Mouse (Mus musculus): Measurements from ENCODE around the gene Gfra1.

Gfra1 gene

DNA sequence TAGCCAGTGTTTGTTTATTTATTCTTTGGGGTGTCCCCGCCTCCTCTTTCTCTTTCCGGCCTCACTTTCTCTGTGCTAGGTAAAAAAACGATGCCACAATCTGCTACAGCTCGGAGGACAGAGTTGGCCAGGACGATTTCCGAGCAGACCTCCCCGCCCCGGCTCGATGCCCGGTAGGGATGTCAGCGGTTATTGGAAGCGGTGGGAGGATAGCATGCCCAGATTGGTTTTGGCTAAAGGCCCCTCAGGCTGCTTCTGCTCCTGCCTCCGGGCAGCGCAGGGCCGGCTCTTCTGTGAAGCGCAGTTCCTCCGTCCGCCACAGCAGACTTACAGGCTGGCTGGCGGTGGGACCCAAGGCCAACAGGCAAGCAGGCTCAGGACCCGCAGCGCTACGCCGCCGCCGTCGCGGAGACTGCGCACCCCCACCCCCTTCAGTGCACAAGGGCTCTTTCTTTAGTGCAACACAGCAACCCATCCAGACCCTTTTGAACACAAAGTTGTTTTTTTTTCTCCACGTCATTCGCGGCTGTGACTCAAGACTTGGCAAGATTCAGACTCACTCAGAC lies at the start of gene Gfra1:
Gene Gfra1 (minus strand): TSS at position 414 of the 566 bp plus-strand sequence.
- peak; percentile 50 for DNase-seq

DNA sequence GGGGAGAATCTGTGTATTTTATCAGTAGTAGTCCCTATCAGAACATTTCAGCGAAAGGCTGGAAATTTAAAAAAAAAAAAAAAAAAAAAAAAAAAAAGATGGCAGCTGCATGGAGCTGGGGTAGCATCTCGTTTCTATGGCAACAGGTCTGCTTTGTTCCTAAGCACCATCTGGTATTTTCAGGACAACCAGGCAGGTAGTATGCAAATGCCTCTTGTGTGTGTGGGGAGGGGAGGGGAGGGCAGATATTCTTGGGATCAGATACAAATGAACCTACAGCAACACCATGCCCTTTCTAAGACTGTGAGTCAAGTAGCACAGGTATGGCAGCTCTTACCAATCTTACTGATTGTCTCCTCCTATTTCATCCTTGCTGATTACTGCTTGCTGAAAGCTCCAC lies 44.3 kb upstream of the Gfra1 start:
- DNase-seq: no peak

DNA sequence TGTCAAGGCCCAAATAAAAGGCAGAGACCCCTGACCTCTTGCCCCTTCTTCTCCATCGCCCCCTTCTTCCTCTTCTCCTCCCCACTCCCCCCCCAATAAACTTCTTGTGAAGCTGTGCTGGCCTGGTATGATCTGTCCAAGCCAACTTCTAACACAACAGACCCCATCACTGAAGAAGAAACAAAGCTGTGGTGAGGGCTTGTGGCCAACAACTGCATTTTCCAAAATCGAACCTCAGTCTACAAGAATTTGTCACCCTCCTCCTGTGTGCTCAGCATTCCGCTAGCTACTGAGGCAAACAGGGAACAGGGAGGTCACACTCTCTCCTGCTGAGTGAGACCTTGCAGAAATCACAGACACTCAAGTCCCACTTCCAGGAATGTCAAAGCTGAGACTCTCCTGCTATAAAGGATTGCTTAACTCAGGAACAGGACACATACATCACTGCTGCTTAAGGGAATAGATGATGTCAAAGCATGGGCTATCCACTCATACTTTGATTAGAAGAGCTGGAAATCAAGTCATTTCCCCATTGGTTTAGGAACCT lies 43.8 kb upstream of the Gfra1 start:
- DNase-seq: no peak

DNA sequence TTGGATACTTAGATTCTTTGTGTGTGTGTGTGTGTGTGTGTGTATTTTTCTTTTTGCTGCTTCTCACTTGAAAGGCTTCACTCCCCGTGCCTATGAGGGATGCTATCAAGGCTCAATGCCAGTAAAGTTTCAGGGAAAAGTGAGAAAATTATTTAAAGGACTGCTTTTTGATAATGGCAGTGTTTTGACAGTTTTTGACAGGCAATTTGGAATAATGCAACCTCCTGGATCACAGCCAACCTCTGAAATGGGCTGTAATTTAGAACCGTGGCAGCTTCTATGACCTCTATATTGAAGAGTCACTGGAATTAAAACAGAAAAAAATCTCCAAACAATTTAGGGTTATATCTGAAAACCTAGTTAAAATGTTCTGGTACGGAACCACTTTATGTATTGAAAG lies 41.4 kb upstream of the Gfra1 start:
- no peak for DNase-seq

DNA sequence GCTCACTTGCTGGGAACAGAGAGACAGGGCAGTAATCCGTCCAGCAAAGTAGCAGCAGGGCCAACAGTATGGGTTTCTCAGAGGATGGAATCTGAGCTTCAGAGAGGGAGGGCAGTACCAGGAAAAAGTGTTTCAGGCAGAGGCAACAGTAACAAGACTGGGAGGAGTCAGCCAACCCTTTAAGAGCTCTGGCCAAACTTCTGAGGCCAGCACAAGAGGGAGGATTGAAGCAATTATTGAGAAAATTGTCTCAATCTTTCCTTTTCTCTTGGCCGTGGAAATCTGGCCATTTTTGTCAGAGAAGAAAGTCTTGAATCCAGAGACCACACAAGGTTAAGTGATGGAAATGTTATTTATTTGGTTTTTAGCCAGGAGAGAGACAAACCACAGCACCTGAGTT lies 31.0 kb upstream of the Gfra1 start:
- DNase-seq: no peak

DNA sequence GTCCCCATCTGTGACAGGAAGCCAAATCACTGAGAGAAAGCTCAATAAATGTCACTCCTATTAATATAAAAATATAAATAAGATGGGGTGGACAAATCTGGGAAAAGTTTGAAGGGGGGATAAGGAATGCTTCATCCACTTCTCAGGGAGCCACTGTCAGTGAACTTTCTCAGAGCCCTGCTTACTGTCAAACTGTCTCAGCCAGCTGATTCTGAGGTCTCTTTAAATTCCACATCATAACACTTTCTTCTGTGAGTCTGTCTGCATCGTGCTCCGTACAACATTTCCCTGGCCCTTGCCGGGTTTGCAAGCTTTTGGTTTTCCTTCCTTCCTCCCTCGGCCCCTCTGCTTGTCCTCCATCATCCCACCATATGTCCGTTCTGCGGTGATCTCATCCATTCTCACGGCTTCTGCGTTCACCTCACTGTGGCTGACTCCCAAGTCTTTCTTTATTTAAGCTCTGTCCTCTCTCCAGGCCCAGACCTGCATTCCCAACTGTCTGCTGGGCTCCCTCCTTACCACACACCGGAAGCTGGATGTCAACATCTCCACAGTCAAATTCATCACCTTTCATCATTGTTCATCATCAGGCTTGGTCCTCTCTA lies 26.8 kb upstream of the Gfra1 start:
- DNase-seq: no peak

DNA sequence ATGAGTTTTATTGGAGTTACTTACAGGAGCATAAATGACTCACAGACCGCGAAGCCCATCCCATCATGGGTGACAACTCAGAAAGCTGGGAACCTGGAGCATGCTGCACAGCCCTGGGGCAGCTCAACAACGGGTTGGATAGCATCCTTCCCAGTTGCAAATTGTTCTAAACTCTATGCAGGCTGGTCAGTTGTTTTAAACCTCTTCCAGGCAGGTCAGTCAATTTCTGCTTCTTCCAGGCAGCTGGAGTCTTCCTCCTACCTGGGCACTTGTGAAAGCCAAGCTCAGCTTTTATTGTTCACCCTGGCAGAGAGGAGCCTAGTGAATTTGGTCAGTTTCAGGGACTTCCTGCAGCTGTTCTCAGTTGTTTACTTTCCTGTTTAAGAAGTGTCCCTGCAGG lies 18.5 kb upstream of the Gfra1 start:
- no peak for DNase-seq

DNA sequence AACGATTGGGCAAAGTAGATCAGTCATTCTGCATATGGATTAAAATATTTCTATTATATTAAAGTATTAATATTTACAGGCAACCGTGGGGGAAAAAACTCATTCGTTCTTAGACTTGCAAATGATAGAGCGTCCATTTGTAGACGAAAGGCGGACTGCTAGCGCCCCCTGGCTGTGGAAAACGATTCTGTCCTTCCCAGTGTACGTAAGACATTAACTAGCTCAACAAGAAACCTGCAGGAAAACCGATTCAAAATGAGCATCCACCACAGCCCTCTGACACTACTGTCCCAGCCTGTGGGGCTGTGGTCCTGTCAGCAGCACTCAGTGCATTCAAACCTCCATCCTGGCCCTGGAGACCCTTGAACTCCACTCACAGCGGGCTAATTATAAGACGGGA lies 13.7 kb upstream of the Gfra1 start:
- DNase-seq: peak; percentile 84

DNA sequence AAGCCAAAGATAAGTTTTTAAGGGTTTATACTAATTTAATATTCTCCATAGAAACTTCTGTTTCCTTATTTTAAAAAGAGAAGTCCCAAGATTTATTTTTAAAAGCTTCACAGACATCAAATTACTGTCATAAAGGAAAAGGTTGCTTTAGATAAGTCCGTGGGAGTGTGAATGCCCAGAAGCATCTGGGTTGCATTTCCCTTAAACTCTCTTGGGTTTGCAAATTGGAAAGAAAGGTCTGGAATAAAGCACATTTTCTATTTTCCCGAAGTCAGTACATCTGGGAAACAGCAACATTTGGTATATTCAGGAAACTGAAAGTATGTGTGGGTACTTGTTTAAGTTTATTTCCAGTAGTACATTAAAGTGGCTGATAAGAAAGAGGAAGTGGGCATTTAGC lies 12.6 kb upstream of the Gfra1 start:
- DNase-seq: no peak

DNA sequence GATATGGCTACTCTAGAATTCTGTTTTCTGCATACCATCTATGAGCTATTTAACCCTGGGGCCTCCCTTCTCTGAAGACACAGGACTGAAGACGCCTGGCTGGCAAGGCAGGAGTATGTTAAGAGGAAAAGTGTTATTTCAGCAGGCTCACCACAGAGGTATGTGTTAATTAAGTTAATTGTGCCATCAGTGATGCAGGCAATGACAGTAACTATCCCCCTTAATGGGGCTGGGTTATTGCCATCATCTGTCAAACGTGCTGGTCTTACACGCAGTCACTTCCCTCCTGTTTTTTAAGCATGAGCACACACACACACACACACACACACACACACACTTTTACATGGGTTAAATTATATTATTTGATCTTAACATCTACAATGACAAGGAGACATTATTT lies 8.0 kb upstream of the Gfra1 start:
- no peak for DNase-seq

DNA sequence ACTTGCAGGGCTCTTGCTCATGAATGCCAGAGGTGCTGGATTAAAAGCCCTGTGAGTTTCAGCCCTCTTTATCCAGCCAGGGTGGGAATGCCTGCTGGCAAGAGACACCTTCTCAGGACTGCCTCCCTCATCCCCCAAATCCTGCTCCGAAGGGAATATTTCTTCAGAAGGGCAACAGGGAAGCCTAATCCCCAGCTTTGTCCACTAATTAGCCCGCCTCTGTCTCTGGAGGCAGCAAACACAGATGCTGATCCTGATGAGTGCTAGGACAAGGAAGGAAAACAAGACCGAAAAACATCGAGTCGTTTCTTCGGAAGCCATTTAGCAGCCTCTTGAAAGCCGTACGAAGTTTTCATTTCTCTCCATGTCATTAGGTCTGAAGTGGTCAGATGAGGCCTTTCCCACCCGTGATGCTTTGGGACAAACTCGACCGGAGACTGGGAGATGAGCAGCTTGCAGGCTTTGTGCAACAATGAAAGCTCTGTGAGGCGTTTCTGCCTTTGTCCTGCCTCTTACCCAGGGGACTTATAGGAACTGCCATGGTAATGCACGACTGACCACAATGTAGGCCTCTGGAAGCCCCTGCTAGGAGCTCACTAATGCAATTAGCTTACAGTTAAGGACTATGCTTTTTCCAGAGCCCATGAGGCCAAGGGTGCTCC lies 4.8 kb upstream of the Gfra1 start:
- no peak for DNase-seq

DNA sequence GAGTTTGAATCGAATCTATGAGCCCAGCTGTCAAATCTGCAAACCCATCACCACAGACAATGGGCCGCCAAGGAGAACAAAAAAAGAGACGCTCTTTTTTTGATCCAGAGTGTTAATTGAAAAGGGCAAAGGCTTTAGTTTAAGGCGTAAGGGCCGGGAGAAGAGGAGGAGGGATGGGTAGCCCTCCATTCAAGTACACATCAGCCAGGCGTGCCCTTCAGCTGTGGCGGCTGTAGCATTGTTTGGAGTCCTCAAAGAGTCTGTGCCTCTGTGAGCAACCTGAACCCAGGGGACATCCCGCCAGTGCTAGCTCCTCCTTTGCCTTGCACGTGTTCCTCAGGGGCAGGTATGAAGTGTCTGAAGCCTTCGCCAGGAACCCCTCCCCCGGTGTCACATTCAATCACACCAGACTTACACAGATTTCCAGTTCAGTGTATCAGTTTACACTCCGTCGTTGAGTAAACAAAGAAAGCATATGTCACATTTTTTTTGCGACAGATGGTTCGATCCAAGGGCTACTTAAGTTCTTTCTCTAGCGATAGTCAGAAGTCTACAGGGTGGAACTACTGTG lies 867 bp upstream of the Gfra1 start:
- DNase-seq: peak; percentile 16

DNA sequence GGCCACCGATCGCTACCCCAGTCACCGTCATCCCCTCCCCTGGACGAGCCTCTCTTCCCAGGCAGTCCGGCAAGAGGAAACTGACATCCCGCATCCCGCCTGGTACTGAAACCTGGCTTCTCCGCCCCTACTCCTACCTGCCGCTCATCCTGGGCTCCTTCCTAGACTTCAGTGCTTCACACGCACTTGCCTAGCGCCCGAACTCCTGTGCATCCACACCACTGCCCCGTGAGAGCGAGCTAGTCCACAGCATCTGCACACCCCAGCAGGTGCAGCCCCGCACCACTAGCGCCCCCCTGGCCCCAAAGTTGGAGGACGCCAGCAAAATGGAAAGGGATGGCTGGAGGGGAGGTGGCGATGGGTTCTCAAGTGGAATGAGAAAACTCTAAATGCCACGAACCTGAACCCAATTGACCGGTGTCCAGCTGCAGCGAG lies 631 bp downstream of the Gfra1 start:
- peak; percentile 74 for DNase-seq

DNA sequence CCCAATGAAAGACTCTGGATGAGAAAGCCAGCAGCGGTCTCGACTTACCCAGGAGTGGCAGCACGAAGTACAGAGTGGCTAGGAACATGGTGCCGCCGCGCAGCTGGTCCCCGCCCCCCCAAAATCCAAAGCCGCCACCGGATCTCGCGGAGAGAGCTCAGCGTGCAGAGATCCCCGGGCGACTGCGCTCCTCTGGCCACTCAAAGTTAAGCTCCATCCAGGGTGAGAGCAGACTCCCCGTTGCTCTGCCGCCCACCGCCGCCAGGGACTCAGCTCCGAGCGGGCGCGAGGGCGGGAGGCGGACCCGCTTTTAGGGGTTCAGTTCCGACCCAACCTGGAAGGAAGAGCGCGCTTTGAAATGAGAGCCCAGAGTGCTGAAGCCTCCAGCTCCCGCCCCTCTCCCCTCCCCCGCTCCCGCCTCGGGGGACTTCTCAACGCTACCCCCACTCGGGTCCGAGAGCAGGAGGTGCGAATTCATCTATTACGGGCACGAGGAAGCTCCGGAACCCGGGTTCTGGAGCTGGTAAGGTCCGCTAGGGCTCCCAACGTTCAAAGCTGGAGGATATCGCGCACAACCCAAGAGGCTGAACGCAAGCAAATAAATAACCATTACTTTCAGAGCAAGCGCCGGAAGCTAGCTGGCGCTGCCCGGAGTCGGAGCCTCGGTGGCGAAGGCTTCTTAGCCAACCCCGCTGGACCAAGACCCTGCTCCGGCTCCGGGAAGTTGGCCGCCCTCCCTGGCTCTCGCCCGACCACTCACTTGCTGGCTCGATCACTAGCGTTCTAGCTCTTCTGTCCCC lies 1.2 kb downstream of the Gfra1 start:
- peak; percentile 66 for DNase-seq

DNA sequence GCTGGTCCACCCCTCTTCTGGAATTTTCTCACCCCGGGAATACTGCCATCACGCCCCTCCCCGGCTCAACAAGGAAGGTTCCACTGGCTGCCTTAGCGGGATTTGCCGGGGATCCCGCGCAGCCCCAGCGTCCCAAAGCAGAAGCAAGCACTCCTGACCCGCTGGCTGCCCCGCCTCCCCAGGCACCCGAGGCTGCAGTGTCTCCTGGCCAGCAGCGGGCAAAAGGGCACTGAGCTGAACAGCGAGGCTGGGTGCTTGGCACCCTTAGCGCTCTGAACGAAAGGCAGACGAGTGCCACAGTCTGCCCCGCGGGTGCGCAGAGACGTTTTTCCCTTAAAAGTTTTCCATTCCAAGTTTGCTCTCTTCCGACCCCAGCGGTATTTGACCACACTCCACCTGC lies 2.1 kb downstream of the Gfra1 start:
- peak; percentile 30 for DNase-seq

DNA sequence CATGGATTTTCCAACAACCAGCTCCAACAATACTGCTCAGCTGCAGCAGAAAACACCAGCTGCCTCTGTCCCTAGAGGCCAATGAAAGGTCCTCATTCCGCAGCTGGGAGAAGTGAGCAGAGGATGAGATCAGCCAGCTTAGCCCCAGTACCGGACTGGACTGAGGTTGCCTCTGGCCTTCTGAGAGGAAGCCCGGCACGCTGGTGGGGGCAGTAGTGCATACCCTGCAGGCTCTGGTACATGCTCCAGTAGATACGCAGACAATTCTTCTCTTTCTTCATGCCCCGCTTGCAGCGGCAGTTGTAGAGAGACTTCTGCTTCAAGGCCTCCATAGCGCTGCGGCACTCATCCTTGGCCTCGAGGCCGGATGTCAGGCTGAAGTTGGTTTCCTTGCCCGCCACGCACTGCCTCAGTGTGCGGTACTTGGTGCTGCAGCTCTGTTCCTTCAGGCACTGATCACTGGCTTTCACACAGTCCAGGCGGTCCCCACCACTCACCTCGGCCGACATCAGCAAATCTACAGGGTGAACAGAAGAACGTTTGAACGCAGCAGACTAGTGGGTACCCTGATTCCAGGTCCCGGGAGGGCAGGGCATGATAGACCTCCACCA lies 2.7 kb downstream of the Gfra1 start:
- peak; percentile 47 for DNase-seq

DNA sequence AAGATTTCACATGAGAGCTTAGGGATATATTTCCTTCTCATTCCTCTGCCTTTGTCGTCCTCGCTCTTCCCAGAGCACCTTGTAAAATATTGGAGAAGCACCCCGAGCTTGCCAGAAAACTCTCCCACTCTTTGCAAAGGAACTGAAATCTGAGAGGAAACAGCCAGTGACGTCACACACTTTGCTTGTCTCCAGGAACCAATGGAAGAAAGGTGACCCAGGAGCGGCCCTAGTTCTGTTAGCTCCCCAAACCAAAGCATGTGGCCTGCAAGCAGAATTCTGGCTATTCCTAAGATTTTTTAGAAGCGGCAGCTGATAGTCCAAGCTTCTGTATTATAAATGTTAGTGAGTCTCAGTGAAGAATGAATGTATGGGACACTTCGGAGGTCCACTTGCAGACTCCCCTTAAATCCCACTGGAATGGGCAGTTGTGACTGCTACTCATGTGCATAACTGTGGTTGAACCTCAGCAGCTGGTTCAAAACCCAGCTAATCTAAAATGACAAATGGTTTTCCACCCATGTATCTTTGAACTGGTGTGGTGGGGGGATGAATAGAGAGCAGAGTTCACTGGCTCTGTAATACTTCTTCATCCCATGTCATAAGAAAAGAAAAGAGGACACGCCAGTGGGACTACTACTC lies 3.4 kb downstream of the Gfra1 start:
- DNase-seq: no peak

DNA sequence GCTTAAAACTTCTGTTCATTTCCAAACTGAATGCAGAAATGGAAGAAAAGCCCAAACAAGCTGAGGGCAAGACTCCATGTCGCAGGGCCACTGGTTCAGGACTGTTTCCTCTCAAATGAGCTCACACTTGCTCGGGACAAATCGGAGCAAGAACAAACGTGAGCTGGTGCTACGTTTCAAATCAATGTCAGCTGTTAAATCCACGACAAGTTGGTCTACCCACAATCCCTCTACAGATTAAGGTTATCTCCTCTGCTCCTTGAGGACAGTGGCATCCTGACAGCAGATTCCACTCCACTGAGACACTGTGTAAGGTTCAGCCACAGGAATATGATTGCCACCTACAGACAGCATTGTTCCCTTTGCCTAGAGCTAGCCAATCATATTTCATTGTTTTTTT lies 4.4 kb downstream of the Gfra1 start:
- DNase-seq: no peak

DNA sequence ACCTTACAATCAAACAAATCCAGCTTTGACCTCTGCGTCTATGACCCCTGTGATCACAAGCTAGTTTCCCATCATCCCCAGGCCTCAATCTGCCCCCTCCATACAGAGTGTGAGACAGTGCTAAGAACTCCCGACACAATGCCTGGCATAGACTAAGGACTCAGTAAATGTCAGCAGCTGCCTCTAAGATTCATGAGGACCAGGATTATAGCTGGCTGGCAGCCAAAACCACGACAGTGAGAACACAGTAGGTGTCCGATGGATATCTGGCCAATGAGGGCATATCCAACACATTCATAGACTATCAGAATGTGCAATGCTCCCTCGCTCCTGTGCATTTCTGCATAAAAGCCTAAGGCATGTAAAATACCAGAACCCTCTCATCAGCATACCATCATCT lies 5.0 kb downstream of the Gfra1 start:
- DNase-seq: no peak

DNA sequence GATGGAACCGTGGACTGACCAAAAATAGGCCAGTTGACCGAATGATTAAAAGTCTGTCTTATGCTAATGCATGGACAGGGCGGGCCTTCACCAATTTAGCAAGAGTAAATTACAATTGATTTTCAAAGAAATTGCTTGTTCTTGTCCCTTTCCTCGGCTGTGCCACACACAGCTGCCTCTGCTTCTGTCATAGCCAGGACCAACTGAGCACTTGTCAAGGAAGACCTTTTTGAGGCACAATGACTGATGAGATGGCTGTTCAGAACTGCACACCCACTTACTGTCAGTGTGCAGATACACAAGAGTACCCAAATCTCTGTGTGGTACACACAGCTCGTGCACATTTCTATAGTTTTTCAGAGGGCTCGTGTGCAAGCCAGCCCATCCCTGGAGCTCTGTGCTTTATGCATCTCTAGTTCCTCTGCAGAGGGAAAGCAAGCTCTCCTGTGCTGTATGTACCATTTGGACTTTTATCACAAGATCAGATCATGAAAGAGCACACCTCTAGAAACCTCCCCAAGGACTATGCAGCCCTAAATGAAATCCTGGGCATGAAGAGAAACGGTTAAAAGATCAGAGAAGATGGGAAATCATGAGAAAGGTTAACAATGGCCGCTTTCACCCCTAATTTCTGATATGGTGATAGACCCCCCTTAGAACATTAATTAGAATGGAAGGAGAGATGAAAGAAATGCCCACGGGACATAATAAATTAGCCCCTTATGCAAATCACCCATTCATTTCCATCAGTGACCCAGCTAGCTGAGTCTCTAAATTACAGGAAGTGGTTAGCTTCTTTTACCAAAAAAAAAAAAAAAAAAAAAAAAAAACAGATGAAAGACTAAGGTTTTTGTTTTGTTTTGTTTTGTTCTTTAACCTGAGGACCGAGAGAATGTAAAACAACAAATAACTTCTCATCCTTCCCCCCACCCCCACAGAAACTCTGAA lies 12.7 kb downstream of the Gfra1 start:
- DNase-seq: no peak

DNA sequence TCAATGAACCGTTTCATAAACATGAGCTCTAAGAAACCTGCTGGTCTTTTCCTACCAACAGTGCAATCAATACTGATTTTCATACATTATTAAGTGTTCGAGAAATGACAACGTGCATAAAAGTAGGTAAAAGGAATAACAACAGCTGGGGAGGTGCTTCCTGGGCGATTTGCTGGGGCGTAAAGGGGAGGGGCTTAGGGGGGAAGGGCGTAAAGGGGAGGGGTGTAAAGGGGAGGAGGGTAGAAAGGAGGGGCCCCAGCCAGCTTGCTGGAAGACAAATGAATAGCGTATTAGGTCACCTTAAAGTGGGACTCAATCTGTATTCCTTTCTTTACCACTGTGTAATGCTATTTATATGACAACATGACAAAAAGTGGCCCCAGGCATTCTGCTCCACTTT lies 13.9 kb downstream of the Gfra1 start:
- DNase-seq: no peak
